ENCODE assay signal across 8 mouse cellular contexts in genomic region chr8:124794486-124794780, GRCm38 (mm10). TPM values are rescaled to one million over a fixed set of nuclear protein-coding genes. Genes with fewer than 3 reads are reported as not detected.
DNase-seq lines count a peak whose midpoint lies in the region; ATAC-seq lines count a peak whose summit lies in the region.

No protein-coding gene starts in this region.

- ATAC-seq in lung, embryonic 16.5 days (ENCODE audit: low read depth), result no peak

- 0 out of 2 replicates have a peak overlapping the region, but pooled peaks have one; percentile 10 for H3K9ac ChIP-seq in lung, embryonic 16.5 days (ENCODE audit: low read length)

- no peaks in the 10 kb centered on the region for H3K36me3 ChIP-seq in embryonic facial prominence, embryonic 10.5 days (replicated peaks)
- no peaks in the 10 kb centered on the region for H3K36me3 ChIP-seq in lung, embryonic 16.5 days (ENCODE audit: control insufficient read depth, insufficient read depth, low read length)

- peaks cover 96% of the 10 kb centered on the region for H3K27me3 ChIP-seq in embryonic facial prominence, embryonic 10.5 days (replicated peaks; ENCODE audit: low read depth, poor library complexity, severe bottlenecking)
- H3K27me3 ChIP-seq in lung, embryonic 16.5 days (ENCODE audit: control insufficient read depth, insufficient read depth, low read depth, low read length), result peaks cover 50% of the 10 kb centered on the region

- peaks cover 35% of the 10 kb centered on the region for H3K4me1 ChIP-seq in embryonic facial prominence, embryonic 10.5 days
- peaks cover 28% of the 10 kb centered on the region for H3K4me1 ChIP-seq in lung, embryonic 16.5 days (replicated peaks; ENCODE audit: control insufficient read depth, insufficient read depth, low read length)

- no peak overlapping the region; the same call in 1 of the 2 replicates for H3K27ac ChIP-seq in embryonic facial prominence, embryonic 10.5 days (replicated peaks)
- no peak overlapping the region for H3K27ac ChIP-seq in lung, embryonic 16.5 days (ENCODE audit: low read length)

- WGBS in embryonic facial prominence, embryonic 10.5 days, result under 1% methylated on average over 25 of the region's 25 CpGs
- WGBS in lung, embryonic 16.5 days, result under 1% methylated on average over 25 of the region's 25 CpGs

- peak overlapping the region; percentile 74 for H3K4me3 ChIP-seq in embryonic facial prominence, embryonic 10.5 days
- peak overlapping the region; percentile 63 for H3K4me3 ChIP-seq in lung, embryonic 16.5 days (ENCODE audit: low read length)

- intact Hi-C loops in heart, postnatal 14 days (cut with DNase I), result no loop called here

- peak; percentile 36 to 47 for DNase-seq in B cell, adult 2 months
- DNase-seq in adrenal gland, adult 8-10 months, result peak; percentile 31
- peak; percentile 74 for DNase-seq in embryonic facial prominence, embryonic 10.5 days (ENCODE audit: low spot score)
- DNase-seq in heart, postnatal 14 days, result peak; percentile 40 to 49
- peak; percentile 86 to 91 for DNase-seq in layer of hippocampus, postnatal 10 days (ENCODE audit: low spot score in 2 of 2)
- DNase-seq in retina, postnatal 1 day, result peak; percentile 85
- no peak for DNase-seq in T-cell, adult 2 months (ENCODE audit: low spot score)

- peak overlapping the region; percentile 100 for H3K4me2 ChIP-seq in lung, embryonic 16.5 days (ENCODE audit: low read depth, low read length)

- H3K9me3 ChIP-seq in embryonic facial prominence, embryonic 10.5 days, result no peaks in the 10 kb centered on the region
- H3K9me3 ChIP-seq in lung, embryonic 16.5 days (ENCODE audit: control insufficient read depth, low read length), result no peaks in the 10 kb centered on the region

RNA-seq across cellular contexts. Expression of gene Trim67, which starts 1.5 kb away (rescaled TPM):
- 1 to 10 TPM in 3 of 4 experiments, under 1 TPM in 1; 0.99 to 2.9 (median 1.3) TPM for total RNA-seq in adrenal gland, adult 8-10 months (2022)
- polyA plus RNA-seq in embryonic facial prominence, embryonic 10.5 days (2016; fragmentation: Nextera tagmentation; extraction: Ambion mirVana), result 0.36 and 0.51 TPM in 2 replicates
- under 1 TPM; 0.37 to 0.84 TPM for total RNA-seq in heart, postnatal 14 days (2021)
- total RNA-seq in layer of hippocampus, postnatal 10 days (2021), result 10 to 100 TPM; 49.8 to 53.1 TPM
- polyA plus RNA-seq in lung, embryonic 16.5 days (2015; fragmentation: Nextera tagmentation; extraction: Ambion mirVana), result 0.84 and 0.92 TPM in 2 replicates

RNA-seq across cellular contexts. Expression of gene Fam89a, which starts 42.8 kb away (rescaled TPM):
- total RNA-seq in adrenal gland, adult 8-10 months (2022), result under 1 TPM in 3 of 4 experiments, not detected in 1; 0.42 to 0.73 (median 0.49) TPM
- polyA plus RNA-seq in embryonic facial prominence, embryonic 10.5 days (2016; fragmentation: Nextera tagmentation; extraction: Ambion mirVana), result 6.5 and 7.6 TPM in 2 replicates
- total RNA-seq in heart, postnatal 14 days (2021), result 1 to 10 TPM; 1.8 to 1.9 TPM
- under 1 TPM; 0.25 to 0.37 TPM for total RNA-seq in layer of hippocampus, postnatal 10 days (2021)
- 7.6 and 8.7 TPM in 2 replicates for polyA plus RNA-seq in lung, embryonic 16.5 days (2015; fragmentation: Nextera tagmentation; extraction: Ambion mirVana)

Comparison
In these comparisons a context has a peak if more than half of its experiments do, and no peak if none do; other contexts are left out.
1. RNA of gene Trim67, which starts 1.5 kb away (total RNA-seq): 49.8 to 53.1 TPM in layer of hippocampus, postnatal 10 days; 0.99 to 2.9 TPM in adrenal gland, adult 8-10 months and 0.37 to 0.84 TPM in heart, postnatal 14 days; every median in the first group is over 10 times any median in the second.